Mouse (Mus musculus) adipose tissue, adult 10 weeks (tissue): ENCODE measurements around the gene Prkcsh. TPM values are rescaled to one million over a fixed set of nuclear protein-coding genes. Genes with fewer than 3 reads are reported as not detected.

Source experiments
- polyA plus RNA-seq: library from polyadenylated mRNA; stranded (reverse); fragments of 350-450 nt; fragmentation: Illumina TruSeq; extraction: RNeasy Lipid Tissue Mini Kit (QIAGEN cat#74804); gene quantifications from one replicate; pipeline ENCODE4 v1.2.3, GENCODE M21; 2014; ENCODE audit warnings: low read depth, low replicate concordance

Gene Prkcsh
- 107 TPM for polyA plus RNA-seq

DNA sequence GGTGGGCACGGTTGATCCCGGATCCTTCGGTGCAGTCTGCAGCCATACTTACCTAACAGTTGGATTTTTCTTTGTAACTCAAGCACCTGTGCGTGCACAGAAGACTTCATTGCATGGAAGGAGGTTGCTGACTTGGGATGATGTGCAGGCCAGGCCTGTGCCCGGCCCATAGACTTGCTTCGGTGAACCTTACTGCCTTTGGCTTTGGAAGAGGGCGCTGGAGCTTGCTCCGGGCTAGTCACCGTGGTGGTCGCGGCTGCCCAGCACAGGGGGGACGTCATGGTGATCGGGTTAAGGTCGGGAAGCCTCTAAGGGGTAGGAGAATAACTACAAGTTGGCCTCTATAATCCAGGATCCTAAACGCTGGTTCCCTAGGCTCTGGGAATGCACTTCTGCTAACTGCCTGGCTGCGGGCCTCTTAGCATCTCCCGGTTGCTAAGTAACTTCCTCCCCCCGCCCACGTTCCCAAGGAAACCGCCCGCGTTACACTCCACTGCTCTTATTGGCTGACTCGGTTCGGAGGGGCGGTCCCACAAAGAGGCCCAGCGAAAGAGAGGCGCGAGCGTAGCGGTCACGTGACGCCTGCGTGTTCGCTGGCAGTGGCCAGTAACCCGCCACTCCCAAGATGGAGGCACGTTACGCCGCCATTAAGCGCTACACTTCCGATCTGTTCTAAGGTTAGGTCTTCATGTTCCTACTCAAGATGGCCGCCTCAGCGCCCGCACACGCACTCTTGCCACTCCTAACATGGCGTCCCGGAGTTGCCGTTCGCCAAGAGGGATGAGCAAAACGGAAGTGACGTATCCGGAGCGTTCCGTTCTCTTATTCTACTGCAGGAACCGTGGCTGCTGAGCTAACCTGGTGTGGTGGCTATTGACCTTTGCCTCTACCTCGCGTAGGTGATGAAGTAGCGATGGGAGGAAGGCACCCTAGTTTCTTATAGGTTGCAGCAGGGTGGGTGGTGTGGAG is at the start of gene Prkcsh, which contains the start of gene Ccdc151:
Gene Prkcsh (plus strand): TSS at position 613 of the 969 bp plus-strand sequence.
Gene Ccdc151 (minus strand): TSS at position 441 of the 969 bp plus-strand sequence.

GRCm38 (mm10) chr9:21955570-21956281 is 46.9 kb upstream of the Prkcsh start, which contains the start of gene Swsap1:
Gene Swsap1, plus strand, starts transcription at chr9:21955755.

DNA sequence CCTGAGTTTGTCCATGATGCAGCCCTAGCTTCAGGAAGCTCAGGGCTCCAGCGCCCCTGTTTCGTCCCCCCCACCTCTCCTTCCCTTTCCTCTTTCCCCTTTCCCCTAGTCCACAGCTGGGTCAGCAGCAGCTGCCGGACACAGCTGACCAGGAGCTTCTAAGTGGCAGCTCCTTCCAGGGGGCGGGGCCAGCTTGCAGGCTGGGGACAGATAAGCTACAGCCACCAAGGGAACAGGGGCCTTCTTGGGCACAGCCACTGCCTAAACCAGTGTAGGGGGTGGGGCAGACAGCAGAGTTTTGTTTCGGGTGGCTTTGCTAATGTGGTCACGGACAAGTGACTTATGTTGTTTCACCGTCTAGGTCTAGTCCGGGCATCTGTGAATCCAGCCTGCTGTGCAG is 39.2 kb upstream of the Prkcsh start, which contains the start of gene Epor:
Gene Epor (minus strand): TSS at position 90 of the 400 bp plus-strand sequence.

GRCm38 (mm10) chr9:21989230-21990110 is 13.1 kb upstream of the Prkcsh start, which contains the start of gene Rgl3:
Gene Rgl3, minus strand, starts transcription at chr9:21989446.

GRCm38 (mm10) chr9:22051958-22052254 is 49.3 kb downstream of the Prkcsh start, which contains the start of gene Elavl3:
Gene Elavl3, minus strand, starts transcription at chr9:22052023.

Other genes starting within 250 kb of the Prkcsh start
- 2.0 TPM for gene Spc24, start 242.5 kb upstream of the Prkcsh start, polyA plus RNA-seq
- gene Kank2, start 204.1 kb upstream of the Prkcsh start, polyA plus RNA-seq = 19.9 TPM
- 3.0 TPM for gene Angptl8, start 167.3 kb upstream of the Prkcsh start, polyA plus RNA-seq
- 30.9 TPM for gene Dock6, start 150.2 kb upstream of the Prkcsh start, polyA plus RNA-seq
- 36.3 TPM for gene Rab3d, start 84.6 kb upstream of the Prkcsh start, polyA plus RNA-seq
- 8.7 TPM for gene Ccdc159, start 75.3 kb upstream of the Prkcsh start, polyA plus RNA-seq
- 141 TPM for gene Tmem205, start 75.2 kb upstream of the Prkcsh start, polyA plus RNA-seq
- 7.7 TPM for gene Plppr2, start 65.8 kb upstream of the Prkcsh start, polyA plus RNA-seq
- gene Swsap1, start 47.1 kb upstream of the Prkcsh start, polyA plus RNA-seq = 15.6 TPM
- 4.1 TPM for gene Epor, start 39.3 kb upstream of the Prkcsh start, polyA plus RNA-seq
- gene Rgl3, start 13.4 kb upstream of the Prkcsh start, polyA plus RNA-seq = 23.4 TPM
- 2.1 TPM for gene Ccdc151, start 172 bp upstream of the Prkcsh start, polyA plus RNA-seq
- gene Elavl3, start 49.2 kb downstream of the Prkcsh start, polyA plus RNA-seq = 0.05 TPM
- gene Gm49318, start 68.5 kb downstream of the Prkcsh start, polyA plus RNA-seq = not detected
- 7.2 TPM for gene Zfp653, start 68.6 kb downstream of the Prkcsh start, polyA plus RNA-seq
- gene Ecsit, start 82.6 kb downstream of the Prkcsh start, polyA plus RNA-seq = 26.5 TPM
- 56.7 TPM for gene Cnn1, start 96.4 kb downstream of the Prkcsh start, polyA plus RNA-seq
- gene Elof1, start 114.4 kb downstream of the Prkcsh start, polyA plus RNA-seq = 111 TPM
- gene Acp5, start 132.9 kb downstream of the Prkcsh start, polyA plus RNA-seq = 206 TPM
- gene Pigyl, start 154.0 kb downstream of the Prkcsh start, polyA plus RNA-seq = 59.1 TPM
- 3.3 TPM for gene Zfp872, start 185.3 kb downstream of the Prkcsh start, polyA plus RNA-seq
- gene Zfp809, start 222.9 kb downstream of the Prkcsh start, polyA plus RNA-seq = 40.6 TPM